Mouse (Mus musculus) hindlimb bud, embryonic 11.5 days (tissue): ENCODE data around the gene Ttc7.
A peak's percentile ranks its signal among the peaks of the same experiment; 100 is the strongest.

ENCODE experiments used
- DNase-seq: peaks from one replicate; pipeline ENCODE4 v3.0.0-alpha.2; 2012; ENCODE audit warnings: low read depth, low spot score; ENCODE audit errors: extremely low spot score

Ttc7 gene

GRCm38 (mm10) chr17:87312924-87313870 lies 30.5 kb downstream of the Ttc7 start:
- no peak for DNase-seq

- DNase-seq, result no peak
Observed at GRCm38 (mm10) chr17:87314121-87314520, 31.4 kb downstream of the Ttc7 start.

GRCm38 (mm10) chr17:87314530-87314946 lies 31.9 kb downstream of the Ttc7 start:
- no peak for DNase-seq

GRCm38 (mm10) chr17:87315021-87315531 lies 32.4 kb downstream of the Ttc7 start:
- DNase-seq, result peak; percentile 56

GRCm38 (mm10) chr17:87315891-87316763 lies 33.4 kb downstream of the Ttc7 start:
- no peak for DNase-seq

GRCm38 (mm10) chr17:87317271-87317670 lies 34.6 kb downstream of the Ttc7 start:
- DNase-seq, result no peak

DNA sequence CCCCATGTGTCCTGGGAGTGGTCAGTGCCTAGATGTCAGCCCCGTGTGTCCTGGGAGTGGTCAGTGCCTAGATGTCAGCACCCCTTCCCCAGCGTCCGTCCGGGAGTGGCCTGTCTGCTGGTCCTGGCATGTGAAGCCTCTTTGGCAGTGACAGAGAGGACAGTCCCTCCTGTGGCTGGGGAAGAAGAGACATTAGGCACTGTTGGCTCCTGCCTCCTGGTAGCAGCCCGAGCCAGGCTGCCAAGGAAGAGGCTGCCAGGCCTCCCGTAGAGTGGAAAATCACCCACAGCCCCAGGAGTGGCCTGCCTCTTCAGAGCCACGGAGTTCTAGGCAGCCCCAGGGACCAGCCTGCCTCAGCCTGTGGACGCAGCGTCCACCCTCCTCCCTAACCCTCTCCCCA lies 35.3 kb downstream of the Ttc7 start:
- no peak for DNase-seq

DNA sequence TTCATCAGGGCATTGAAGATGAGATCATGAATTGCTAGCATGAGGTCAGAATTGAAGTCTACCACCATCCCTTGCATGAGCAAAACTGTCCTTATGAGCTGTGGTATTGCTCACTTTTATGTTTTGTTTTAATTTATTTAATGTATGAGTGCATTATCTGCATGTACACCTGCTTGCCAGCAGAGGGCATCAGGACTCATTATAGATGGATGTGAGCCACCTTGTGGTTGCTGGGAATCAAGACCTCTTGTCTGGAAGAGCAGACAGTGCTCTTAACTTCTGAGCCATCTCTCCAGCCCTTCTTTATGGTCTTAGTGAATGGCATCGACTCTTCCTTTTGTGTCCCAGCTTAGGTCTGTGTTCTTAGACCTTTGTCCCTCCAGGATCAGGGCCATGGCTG lies 39.0 kb downstream of the Ttc7 start:
- no peak for DNase-seq

GRCm38 (mm10) chr17:87323215-87323614 lies 40.5 kb downstream of the Ttc7 start:
- no peak for DNase-seq

GRCm38 (mm10) chr17:87325501-87325900 lies 42.8 kb downstream of the Ttc7 start:
- DNase-seq, result no peak

DNA sequence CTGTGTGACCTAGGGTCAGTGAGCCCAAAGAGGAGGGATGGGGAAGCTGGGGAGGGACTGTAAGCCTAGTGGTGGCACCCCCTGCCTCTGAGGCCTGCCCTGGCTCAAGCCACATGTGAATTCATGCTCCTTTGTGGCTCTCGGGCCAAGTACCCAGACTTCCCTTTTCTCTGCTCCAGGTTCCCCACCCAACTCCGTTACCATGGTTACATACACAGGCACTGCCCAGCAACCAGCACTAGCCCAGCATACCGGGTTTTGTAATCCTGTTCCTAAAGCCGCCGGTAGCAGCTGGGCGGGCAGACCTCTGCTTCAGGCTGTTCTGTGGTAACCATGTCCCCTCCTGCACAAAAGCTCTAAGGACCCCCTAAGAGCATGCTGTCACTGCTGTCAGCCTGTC lies 44.3 kb downstream of the Ttc7 start:
- DNase-seq, result no peak

DNA sequence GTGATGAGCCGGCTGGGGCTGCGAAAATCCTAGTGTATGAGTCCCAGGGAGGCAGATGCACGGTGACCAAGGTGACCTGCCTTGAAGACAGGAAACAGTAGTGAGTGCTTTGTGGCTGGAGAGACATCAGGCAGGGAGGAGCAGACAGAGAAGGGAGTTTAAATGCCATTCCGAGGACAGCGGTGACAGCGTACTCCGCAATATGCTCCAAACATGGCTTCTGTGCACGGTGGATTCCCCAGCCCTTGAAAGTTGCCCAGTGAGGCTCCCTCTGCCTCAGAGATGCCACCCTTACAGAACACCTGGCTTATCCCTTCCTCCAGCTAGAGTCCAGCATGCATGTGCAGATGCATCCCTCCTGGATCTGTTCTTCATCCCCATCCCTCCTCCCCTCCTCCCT lies 45.0 kb downstream of the Ttc7 start:
- no peak for DNase-seq

DNA sequence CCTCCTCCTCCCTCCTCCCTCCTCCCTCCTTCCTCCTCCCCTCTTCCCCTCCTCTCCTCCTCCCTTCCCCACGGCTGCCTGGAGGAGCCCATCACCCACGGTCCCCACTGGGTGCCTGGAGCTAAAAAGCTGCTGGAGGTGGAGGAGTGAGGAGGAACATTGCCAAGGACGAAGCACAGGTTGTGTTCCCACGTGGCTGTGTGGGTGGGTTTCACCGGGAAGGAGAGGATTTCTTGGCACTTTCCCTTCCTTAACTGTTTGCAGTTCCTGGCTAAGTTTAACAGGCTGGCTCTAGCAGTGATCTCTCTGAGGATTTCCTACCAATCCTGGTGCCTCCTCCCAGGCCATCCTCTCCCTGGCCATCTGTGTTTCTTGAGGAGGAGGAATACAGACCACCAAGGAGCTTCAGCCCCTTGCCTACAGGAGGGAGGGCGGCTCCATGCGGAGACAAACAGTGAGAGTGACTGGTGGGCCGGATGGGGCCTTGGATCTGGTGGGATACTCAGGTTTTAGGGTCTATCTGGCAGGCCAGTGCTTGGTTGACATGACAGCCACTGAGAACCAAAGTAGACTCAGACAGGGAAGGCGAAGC lies 45.6 kb downstream of the Ttc7 start:
- DNase-seq, result no peak

DNA sequence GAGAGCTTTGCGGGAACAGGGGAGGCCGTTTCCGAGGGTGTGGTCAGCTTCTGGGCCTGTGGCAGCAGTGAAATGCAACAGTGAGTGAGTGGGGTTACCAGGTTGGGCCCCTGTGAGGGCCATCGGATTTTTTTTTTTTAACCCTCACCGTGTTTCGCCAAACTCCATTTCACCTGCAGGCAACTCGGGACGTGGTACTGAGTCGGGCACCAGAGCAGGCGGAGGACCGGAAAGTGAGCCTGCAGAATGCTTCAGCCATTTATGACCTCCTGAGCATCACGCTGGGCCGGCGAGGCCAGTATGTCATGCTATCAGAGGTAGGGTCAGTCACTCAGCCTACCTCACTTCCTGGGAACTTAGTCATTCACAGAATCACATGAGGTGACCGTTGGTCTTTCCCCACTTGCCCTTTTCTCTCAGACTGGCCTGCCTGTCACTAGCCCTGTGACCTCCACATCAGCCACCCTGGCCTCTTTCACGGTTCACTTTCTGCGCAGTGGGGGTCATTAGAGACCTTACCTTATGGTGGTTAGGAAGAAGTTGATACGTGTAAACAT lies 46.5 kb downstream of the Ttc7 start:
- no peak for DNase-seq

DNA sequence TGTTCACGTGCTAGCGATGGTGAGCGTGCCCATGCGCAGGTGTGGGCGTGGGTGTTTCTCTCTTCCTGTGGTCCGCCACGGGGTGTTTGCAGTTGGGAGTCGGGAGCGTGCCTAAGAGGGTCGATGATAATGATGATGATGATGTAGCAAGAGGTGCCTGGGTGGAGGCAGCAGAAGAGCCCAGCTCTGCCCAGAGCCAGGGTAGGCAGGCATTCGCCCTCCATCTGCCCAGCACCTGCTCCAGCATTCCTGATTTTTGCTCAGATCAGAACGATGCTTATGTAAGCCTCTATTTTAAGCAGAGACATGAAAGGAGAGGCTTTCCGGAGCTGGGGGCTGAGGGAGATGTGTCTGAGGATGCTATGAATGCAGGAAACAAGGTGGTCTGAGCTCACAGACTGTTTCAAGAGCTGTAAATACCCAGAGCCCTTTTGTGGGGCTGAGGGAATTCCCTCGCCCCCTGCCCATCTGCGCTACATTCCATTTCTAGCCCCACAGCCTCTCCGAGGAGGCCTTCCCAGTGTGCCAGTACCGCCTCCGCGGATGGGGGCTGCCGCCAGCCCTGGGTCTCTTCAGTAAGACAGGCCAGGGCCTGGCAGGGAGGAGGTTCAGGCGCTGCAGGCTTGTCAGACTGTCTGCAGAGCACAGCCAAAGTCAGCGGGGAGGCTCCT lies 47.7 kb downstream of the Ttc7 start:
- DNase-seq, result no peak

DNA sequence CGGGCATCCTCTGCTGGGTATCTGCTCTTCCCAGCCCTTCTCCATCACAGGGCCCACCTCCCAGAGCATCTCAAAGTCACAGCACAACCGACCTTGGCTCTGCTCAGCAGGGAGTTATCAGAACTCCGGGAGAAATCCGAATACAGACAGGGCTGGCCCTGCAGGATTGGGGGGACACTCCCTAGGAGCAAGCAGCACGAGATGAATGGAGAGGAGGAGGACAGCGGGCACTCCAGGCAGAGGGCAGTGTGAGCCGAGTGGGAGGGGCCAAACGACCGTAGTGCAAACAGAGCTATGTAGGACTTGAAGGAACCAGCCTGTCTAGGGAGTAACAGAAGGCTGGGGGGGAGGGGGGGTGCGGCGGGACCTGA lies 48.2 kb downstream of the Ttc7 start:
- DNase-seq, result no peak

DNA sequence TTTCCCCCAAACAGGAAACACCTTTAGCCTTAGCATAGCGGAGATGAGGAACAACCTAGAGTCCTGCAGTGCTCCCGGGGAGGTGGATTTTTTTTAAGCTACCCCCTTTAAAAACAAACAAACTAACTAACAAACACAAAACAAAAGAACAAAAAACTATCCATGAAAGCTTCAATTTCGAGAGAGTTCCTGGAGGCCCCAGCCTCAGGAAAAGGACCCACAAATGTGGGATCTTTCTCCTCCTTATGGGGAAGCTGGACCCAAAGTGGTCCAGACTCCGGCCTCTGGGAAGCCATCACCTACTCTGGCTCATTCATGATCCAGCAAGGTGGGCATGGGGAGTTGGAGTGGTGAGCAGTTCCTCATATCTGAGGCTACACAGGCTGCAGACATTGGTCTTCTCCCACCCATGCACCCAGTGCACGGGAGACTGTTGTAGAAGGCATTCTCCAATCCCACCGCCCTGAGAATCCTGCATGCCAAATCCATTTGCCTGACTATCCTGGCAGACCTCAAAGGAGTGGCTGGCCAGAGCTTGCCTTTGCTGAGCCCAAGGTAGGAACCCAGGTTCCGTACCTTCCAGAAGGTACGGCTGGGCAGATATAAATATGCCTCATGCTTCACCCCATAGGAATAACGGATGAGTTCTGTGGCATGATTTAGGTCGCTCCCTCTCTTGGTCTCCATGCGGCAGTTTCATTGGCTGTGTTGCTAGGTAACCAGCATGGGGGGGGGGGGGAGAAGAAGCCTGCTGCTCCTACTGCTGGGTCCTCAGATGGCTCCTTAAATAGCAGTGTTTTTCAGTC lies 48.9 kb downstream of the Ttc7 start:
- DNase-seq, result no peak

DNA sequence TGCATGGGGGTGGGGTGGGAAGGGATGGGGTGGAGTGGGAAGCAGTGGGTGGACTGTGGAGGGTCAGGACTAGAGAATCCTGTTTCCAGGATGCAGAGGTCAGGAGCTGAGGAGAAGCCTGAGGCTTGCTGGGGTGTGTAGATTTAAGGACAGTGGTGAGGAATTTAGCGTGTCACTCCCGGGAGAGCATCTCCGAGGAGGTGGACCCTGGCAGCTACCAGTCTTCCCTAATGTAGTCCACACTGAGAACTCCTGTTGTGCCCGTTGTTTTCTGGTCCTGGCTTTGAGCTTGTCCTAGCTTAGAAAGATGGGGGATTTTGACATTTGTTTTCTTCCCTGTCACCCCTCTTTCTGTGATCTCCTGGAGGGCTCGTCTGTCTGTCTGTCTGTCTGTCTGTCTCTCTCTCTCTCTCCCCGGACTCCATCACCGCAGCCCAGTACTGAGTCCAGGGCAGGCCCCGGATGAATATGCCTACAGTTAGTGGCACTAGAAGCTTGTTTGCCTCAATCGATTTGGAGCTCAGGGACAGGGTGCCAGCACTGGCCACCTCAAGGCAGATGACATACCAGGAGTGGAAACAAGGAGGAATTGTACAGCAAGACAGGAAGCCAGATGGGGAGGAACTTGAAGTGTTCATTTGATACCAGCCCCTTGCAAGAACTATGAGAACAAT lies 49.6 kb downstream of the Ttc7 start:
- DNase-seq, result no peak

DNA sequence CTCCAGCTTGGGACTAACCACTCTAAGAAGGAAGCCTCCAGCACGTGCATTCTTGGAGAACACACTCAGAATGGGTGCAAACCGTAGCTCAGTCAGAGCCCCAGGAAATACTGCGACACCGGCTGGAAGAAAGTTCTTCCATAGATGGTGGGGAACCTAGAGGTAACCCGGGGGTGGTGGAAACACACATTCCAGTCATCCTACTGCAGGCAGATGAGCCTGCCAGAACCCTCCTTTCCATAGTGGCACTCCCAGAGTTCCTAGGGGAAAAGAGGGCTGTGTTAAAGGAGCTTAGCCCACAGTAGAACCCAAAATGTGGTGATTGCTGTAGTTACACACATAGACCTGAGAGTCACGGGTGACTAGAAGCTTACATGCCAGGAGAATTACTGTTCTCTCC lies 50.2 kb downstream of the Ttc7 start:
- no peak for DNase-seq
